Mouse (Mus musculus): ENCODE data around the gene Pik3ap1. TPM values are rescaled to one million over a fixed set of nuclear protein-coding genes. Genes with fewer than 3 reads are reported as not detected.
A peak's percentile ranks its signal among the peaks of the same experiment; 100 is the strongest.

Pik3ap1 gene
- polyA plus RNA-seq, 1 experiment from 2014 or later: 2.0 TPM

GRCm38 (mm10) chr19:41387262-41387661 lies 2.4 kb upstream of the Pik3ap1 start:
- no peak overlapping the region for H3K27ac ChIP-seq (replicated peaks)
- 76% methylated on average over 2 of the region's 2 CpGs for WGBS
- no peaks in the 10 kb centered on the region for H3K9me3 ChIP-seq
- H3K9ac ChIP-seq: no peak overlapping the region
- no peak overlapping the region for H3K4me3 ChIP-seq
- H3K4me2 ChIP-seq: no peak overlapping the region
- H3K27me3 ChIP-seq (replicated peaks): peaks cover 26% of the 10 kb centered on the region
- H3K36me3 ChIP-seq: no peaks in the 10 kb centered on the region
- H3K4me1 ChIP-seq: peaks cover 24% of the 10 kb centered on the region
- ATAC-seq (ENCODE audit: extremely low read depth, insufficient number of reproducible peaks, low FRiP score, low TSS enrichment): no peak

DNA sequence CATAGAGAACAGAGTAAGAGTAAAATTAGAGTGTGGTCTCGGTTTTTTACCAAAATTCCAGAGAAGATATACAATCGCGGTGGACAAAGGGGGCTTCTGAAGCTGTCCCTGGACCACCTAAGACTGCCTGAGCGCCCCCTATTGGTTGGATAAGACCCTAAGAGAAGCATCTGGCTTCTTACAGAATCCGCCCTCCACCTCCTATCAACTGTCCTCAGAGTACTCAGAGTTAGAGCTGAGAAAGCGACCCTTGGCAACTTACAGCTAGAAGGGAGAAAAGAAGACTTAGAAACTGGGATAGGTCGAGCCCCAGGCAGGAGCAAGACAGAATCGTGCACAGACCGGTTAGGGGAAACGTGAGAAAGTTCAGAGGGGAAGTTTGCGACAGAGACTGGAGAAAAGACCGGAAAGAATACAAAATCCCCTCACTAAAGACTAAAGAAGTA lies 473 bp downstream of the Pik3ap1 start:
- peak overlapping the region; percentile 100 for H3K4me2 ChIP-seq
- peaks cover 26% of the 10 kb centered on the region for H3K27me3 ChIP-seq (replicated peaks)
- WGBS: 13% methylated on average over 12 of the region's 12 CpGs
- H3K9me3 ChIP-seq: no peaks in the 10 kb centered on the region
- peak overlapping the region; percentile 63 for H3K4me3 ChIP-seq
- no peaks in the 10 kb centered on the region for H3K36me3 ChIP-seq
- H3K9ac ChIP-seq: peak overlapping the region; percentile 77
- H3K27ac ChIP-seq (replicated peaks): no peak overlapping the region
- ATAC-seq (ENCODE audit: extremely low read depth, insufficient number of reproducible peaks, low FRiP score, low TSS enrichment): no peak
- peaks cover 23% of the 10 kb centered on the region for H3K4me1 ChIP-seq

DNA sequence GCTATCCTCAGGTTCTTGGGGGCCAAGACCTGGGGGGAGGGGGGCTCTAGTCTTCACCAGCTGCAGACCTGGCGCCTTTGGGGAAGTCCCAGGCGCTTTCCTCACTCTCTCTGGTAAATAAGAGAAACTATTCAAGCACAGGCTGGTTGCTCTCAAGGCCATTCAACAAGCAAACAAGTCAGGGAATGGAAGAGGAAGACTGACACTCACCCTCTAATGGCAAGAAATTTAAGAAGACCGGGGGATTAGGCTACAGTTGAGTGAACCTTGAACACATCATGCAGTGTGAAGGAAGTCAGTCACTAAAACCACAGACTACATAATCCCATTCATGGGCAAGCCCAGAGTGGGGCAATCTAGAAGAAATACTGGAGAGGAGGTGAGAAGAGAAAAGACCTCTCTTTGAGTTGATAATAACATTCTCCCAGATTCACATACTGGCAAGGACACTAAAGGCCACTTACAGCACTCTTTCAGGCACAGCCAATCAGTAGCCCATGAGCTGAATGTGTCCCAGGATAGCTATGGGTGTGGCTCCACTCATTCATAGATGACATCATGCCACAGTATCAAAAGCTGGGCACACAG lies 2.4 kb downstream of the Pik3ap1 start:
- Histone ChIP-seq H3K4me2 (no peak overlapping the region), H3K4me1 (peaks cover 11% of the 10 kb centered on the region), H3K27ac (replicated peaks) (no peak overlapping the region), H3K27me3 (replicated peaks) (peaks cover 26% of the 10 kb centered on the region), H3K36me3 (no peaks in the 10 kb centered on the region), H3K9ac (no peak overlapping the region), H3K4me3 (no peak overlapping the region), H3K9me3 (no peaks in the 10 kb centered on the region)
- ATAC-seq (ENCODE audit: extremely low read depth, insufficient number of reproducible peaks, low FRiP score, low TSS enrichment): no peak
- 67% methylated on average over 3 of the region's 3 CpGs for WGBS

- H3K36me3 ChIP-seq: no peaks in the 10 kb centered on the region
- 67% methylated on average over 9 of the region's 9 CpGs for WGBS
- no peak overlapping the region for H3K27ac ChIP-seq (replicated peaks)
- H3K4me1 ChIP-seq: peaks cover 11% of the 10 kb centered on the region
- no peaks in the 10 kb centered on the region for H3K9me3 ChIP-seq
- ATAC-seq (ENCODE audit: extremely low read depth, insufficient number of reproducible peaks, low FRiP score, low TSS enrichment): no peak
- no peak overlapping the region for H3K9ac ChIP-seq
- H3K4me2 ChIP-seq: no peak overlapping the region
- no peak overlapping the region for H3K4me3 ChIP-seq
- H3K27me3 ChIP-seq (replicated peaks): peaks cover 25% of the 10 kb centered on the region
Measured at GRCm38 (mm10) chr19:41381581-41382239, 3.2 kb downstream of the Pik3ap1 start.

DNA sequence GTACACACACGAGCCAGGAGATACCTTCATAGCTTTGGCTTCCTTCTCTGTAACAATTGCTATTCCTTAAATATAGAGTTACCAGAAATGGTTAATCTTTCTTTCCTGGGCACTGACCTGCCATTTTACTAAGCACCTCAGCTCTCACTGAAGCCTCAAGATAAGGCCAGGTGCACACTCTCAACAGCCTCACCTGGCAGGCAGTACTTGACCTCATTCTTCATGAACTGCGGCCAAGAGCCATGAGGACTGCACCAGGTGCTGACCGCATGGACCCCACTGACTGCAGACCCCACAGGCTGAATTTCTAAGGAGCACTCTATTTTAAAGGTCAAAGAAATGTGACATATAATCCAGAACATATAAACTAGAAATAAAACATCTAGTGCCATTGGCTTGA lies 5.7 kb downstream of the Pik3ap1 start:
- no peak for ATAC-seq (ENCODE audit: extremely low read depth, insufficient number of reproducible peaks, low FRiP score, low TSS enrichment)
- H3K27me3 ChIP-seq (replicated peaks): peaks cover 10% of the 10 kb centered on the region
- H3K9ac ChIP-seq: no peak overlapping the region
- no peak overlapping the region for H3K4me3 ChIP-seq
- H3K27ac ChIP-seq (replicated peaks): no peak overlapping the region
- 88% methylated on average over 3 of the region's 3 CpGs for WGBS
- H3K4me2 ChIP-seq: no peak overlapping the region
- H3K36me3 ChIP-seq: no peaks in the 10 kb centered on the region
- no peaks in the 10 kb centered on the region for H3K9me3 ChIP-seq
- no peaks in the 10 kb centered on the region for H3K4me1 ChIP-seq

DNA sequence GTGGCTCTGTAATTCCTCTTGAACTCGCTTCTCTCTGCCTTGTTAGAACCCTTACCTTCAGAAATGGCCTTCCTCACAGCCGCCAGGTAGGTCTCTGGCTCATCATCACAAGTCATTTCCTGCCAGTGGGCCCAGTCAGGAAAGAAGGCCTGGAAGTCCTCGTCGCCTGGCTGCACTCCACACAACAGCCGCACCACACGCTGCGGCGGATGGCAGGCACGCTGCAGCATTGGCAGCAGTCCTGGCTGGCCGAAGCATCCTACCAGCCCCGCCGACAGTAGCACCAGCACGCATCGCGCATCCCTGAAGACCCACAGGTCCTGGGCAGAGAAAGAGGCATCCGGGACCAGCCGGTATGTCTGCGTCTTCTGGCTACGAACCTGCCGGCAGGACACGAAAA lies 9.1 kb downstream of the Pik3ap1 start:
- H3K27me3 ChIP-seq (replicated peaks): no peaks in the 10 kb centered on the region
- H3K27ac ChIP-seq (replicated peaks): no peak overlapping the region
- no peaks in the 10 kb centered on the region for H3K36me3 ChIP-seq
- WGBS: 72% methylated on average over 21 of the region's 21 CpGs
- H3K4me2 ChIP-seq: no peak overlapping the region
- H3K4me3 ChIP-seq: no peak overlapping the region
- no peak for ATAC-seq (ENCODE audit: extremely low read depth, insufficient number of reproducible peaks, low FRiP score, low TSS enrichment)
- H3K9me3 ChIP-seq: no peaks in the 10 kb centered on the region
- H3K9ac ChIP-seq: no peak overlapping the region
- no peaks in the 10 kb centered on the region for H3K4me1 ChIP-seq

- H3K4me2 ChIP-seq: no peak overlapping the region
- H3K4me3 ChIP-seq: no peak overlapping the region
- ATAC-seq (ENCODE audit: extremely low read depth, insufficient number of reproducible peaks, low FRiP score, low TSS enrichment): no peak
- H3K27ac ChIP-seq (replicated peaks): no peak overlapping the region
- no peaks in the 10 kb centered on the region for H3K27me3 ChIP-seq (replicated peaks)
- H3K9me3 ChIP-seq: no peaks in the 10 kb centered on the region
- H3K4me1 ChIP-seq: no peaks in the 10 kb centered on the region
- no peak overlapping the region for H3K9ac ChIP-seq
- 70% methylated on average over 1 of the region's 1 CpGs for WGBS
- H3K36me3 ChIP-seq: no peaks in the 10 kb centered on the region
Measured at GRCm38 (mm10) chr19:41375096-41375495, 9.8 kb downstream of the Pik3ap1 start.

- no peak overlapping the region for H3K27ac ChIP-seq (replicated peaks)
- H3K4me3 ChIP-seq: no peak overlapping the region
- no peak for ATAC-seq (ENCODE audit: extremely low read depth, insufficient number of reproducible peaks, low FRiP score, low TSS enrichment)
- no peak overlapping the region for H3K4me2 ChIP-seq
- H3K27me3 ChIP-seq (replicated peaks): no peaks in the 10 kb centered on the region
- no peaks in the 10 kb centered on the region for H3K9me3 ChIP-seq
- 76% methylated on average over 5 of the region's 5 CpGs for WGBS
- no peak overlapping the region for H3K9ac ChIP-seq
- H3K36me3 ChIP-seq: no peaks in the 10 kb centered on the region
- no peaks in the 10 kb centered on the region for H3K4me1 ChIP-seq
Measured at GRCm38 (mm10) chr19:41374658-41375057, 10.2 kb downstream of the Pik3ap1 start.

- Histone ChIP-seq H3K27ac (replicated peaks) (no peak overlapping the region), H3K9me3 (no peaks in the 10 kb centered on the region), H3K4me2 (no peak overlapping the region), H3K36me3 (no peaks in the 10 kb centered on the region), H3K9ac (no peak overlapping the region), H3K4me1 (no peaks in the 10 kb centered on the region), H3K4me3 (no peak overlapping the region), H3K27me3 (replicated peaks) (no peaks in the 10 kb centered on the region)
- 75% methylated on average over 4 of the region's 4 CpGs for WGBS
- no peak for ATAC-seq (ENCODE audit: extremely low read depth, insufficient number of reproducible peaks, low FRiP score, low TSS enrichment)
Measured at GRCm38 (mm10) chr19:41372322-41372721, 12.6 kb downstream of the Pik3ap1 start.

GRCm38 (mm10) chr19:41371373-41371772 lies 13.5 kb downstream of the Pik3ap1 start:
- Histone ChIP-seq H3K4me1 (no peaks in the 10 kb centered on the region), H3K36me3 (no peaks in the 10 kb centered on the region), H3K9ac (no peak overlapping the region), H3K4me2 (no peak overlapping the region), H3K4me3 (no peak overlapping the region), H3K27ac (replicated peaks) (no peak overlapping the region), H3K27me3 (replicated peaks) (no peaks in the 10 kb centered on the region), H3K9me3 (no peaks in the 10 kb centered on the region)
- no peak for ATAC-seq (ENCODE audit: extremely low read depth, insufficient number of reproducible peaks, low FRiP score, low TSS enrichment)
- 70% methylated on average over 4 of the region's 4 CpGs for WGBS

- H3K4me3 ChIP-seq: no peak overlapping the region
- H3K36me3 ChIP-seq: no peaks in the 10 kb centered on the region
- WGBS: 74% methylated on average over 11 of the region's 11 CpGs
- peak overlapping the region; percentile 0; the same call in 1 of the 2 replicates for H3K9ac ChIP-seq
- no peaks in the 10 kb centered on the region for H3K4me1 ChIP-seq
- no peak for ATAC-seq (ENCODE audit: extremely low read depth, insufficient number of reproducible peaks, low FRiP score, low TSS enrichment)
- H3K4me2 ChIP-seq: no peak overlapping the region
- no peaks in the 10 kb centered on the region for H3K9me3 ChIP-seq
- H3K27me3 ChIP-seq (replicated peaks): no peaks in the 10 kb centered on the region
- H3K27ac ChIP-seq (replicated peaks): no peak overlapping the region
Measured at GRCm38 (mm10) chr19:41369557-41370460, 15.1 kb downstream of the Pik3ap1 start.

Measured in heart, embryonic 13.5 days (tissue).